Mouse (Mus musculus): Measurements from ENCODE around the gene Reg3a. TPM values are rescaled to one million over a fixed set of nuclear protein-coding genes. Genes with fewer than 3 reads are reported as not detected.
"Not testable (repeated sequence)": the region's sequence is repeated elsewhere in the genome, so short reads cannot be mapped to it uniquely, and the experiment has no call there.

Reg3a gene
- polyA plus RNA-seq, 1 experiment from 2014 or later: not detected

- not testable (repeated sequence) for ATAC-seq (ENCODE audit: low read depth); H3K27me3 ChIP-seq (ENCODE audit: control insufficient read depth, insufficient read depth, low read depth, low read length); H3K27ac ChIP-seq (ENCODE audit: low read length); H3K4me2 ChIP-seq (ENCODE audit: low read depth, low read length); H3K4me1 ChIP-seq (replicated peaks; ENCODE audit: control insufficient read depth, insufficient read depth, low read length); H3K9me3 ChIP-seq (ENCODE audit: control insufficient read depth, low read length); H3K36me3 ChIP-seq (ENCODE audit: control insufficient read depth, insufficient read depth, low read length); H3K9ac ChIP-seq (ENCODE audit: low read length); H3K4me3 ChIP-seq (ENCODE audit: low read length)
These were observed 41.9 kb downstream of the Reg3a start, which contains the start of gene Reg1 for GRCm38 (mm10) chr6:78422411-78422810. Gene Reg1, plus strand, starts transcription at chr6:78422711.

GRCm38 (mm10) chr6:78425497-78425896, 45.0 kb downstream of the Reg3a start:
- Histone ChIP-seq H3K4me2 (ENCODE audit: low read depth, low read length) (no peak overlapping the region), H3K4me3 (ENCODE audit: low read length) (no peak overlapping the region), H3K27ac (ENCODE audit: low read length) (no peak overlapping the region), H3K9ac (ENCODE audit: low read length) (no peak overlapping the region), H3K4me1 (replicated peaks; ENCODE audit: control insufficient read depth, insufficient read depth, low read length) (no peaks in the 10 kb centered on the region), H3K36me3 (ENCODE audit: control insufficient read depth, insufficient read depth, low read length) (no peaks in the 10 kb centered on the region), H3K27me3 (ENCODE audit: control insufficient read depth, insufficient read depth, low read depth, low read length) (no peaks in the 10 kb centered on the region), H3K9me3 (ENCODE audit: control insufficient read depth, low read length) (no peaks in the 10 kb centered on the region)
- 50% methylated on average over 3 of the region's 3 CpGs for WGBS
- ATAC-seq (ENCODE audit: low read depth): no peak

Other genes starting within 250 kb of the Reg3a start
- 1.0 TPM in 1 of 2 replicates, not detected in the other for gene Reg3b, start 10.1 kb upstream of the Reg3a start, polyA plus RNA-seq (2015; fragmentation: Nextera tagmentation; extraction: Ambion mirVana)
- not detected in 2 replicates for gene Reg3d, start 1.8 kb upstream of the Reg3a start, polyA plus RNA-seq (2015; fragmentation: Nextera tagmentation; extraction: Ambion mirVana)
- gene Reg2, start 14.9 kb downstream of the Reg3a start, polyA plus RNA-seq (2015; fragmentation: Nextera tagmentation; extraction: Ambion mirVana): not detected in 2 replicates
- not detected in 2 replicates for gene Reg1, start 42.0 kb downstream of the Reg3a start, polyA plus RNA-seq (2015; fragmentation: Nextera tagmentation; extraction: Ambion mirVana)
- gene Reg3g, start 88.2 kb downstream of the Reg3a start, polyA plus RNA-seq (2015; fragmentation: Nextera tagmentation; extraction: Ambion mirVana): 34.2 and 78.2 TPM in 2 replicates